In genomic region chr5:24741172-24741885, GRCm38 (mm10) we compare ENCODE assay signal across 15 mouse cellular contexts. TPM values are rescaled to one million over a fixed set of nuclear protein-coding genes. Genes with fewer than 3 reads are reported as not detected.
DNase-seq lines count a peak whose midpoint lies in the region; ATAC-seq and TF ChIP-seq lines count a peak whose summit lies in the region.
"Had no signal": no experiment of that assay in that cellular context is flagged by ENCODE, and none has a peak within 500 bp of the region (broad histone marks: within the 10 kb centered on the region; RNA-seq: fewer than 3 reads in every experiment).

No protein-coding gene starts in this region.

- WGBS in intestine, embryonic 14.5 days = 49% methylated on average over 15 of the region's 15 CpGs
- 66% methylated on average over 15 of the region's 15 CpGs for WGBS in intestine, postnatal 0 days
- 81% methylated on average over 15 of the region's 15 CpGs for WGBS in neural tube, embryonic 15.5 days
- WGBS in stomach, embryonic 16.5 days = 50% methylated on average over 15 of the region's 15 CpGs

- H3K9ac ChIP-seq in intestine, embryonic 14.5 days (ENCODE audit: low read length) = no peak overlapping the region
- H3K9ac ChIP-seq in intestine, postnatal 0 days (ENCODE audit: low read depth, low read length) = no peak overlapping the region
- H3K9ac ChIP-seq in neural tube, embryonic 15.5 days (replicated peaks) = no peak overlapping the region
- H3K9ac ChIP-seq in stomach, embryonic 16.5 days (ENCODE audit: low read length) = no peak overlapping the region
- H3K9ac ChIP-seq: hindbrain, embryonic 15.5 days had no signal

- H3K4me2 ChIP-seq in intestine, embryonic 14.5 days (ENCODE audit: low read length) = no peak overlapping the region
- no peak overlapping the region for H3K4me2 ChIP-seq in intestine, postnatal 0 days (replicated peaks; ENCODE audit: low read depth)
- H3K4me2 ChIP-seq in neural tube, embryonic 15.5 days = no peak overlapping the region
- no peak overlapping the region for H3K4me2 ChIP-seq in stomach, embryonic 16.5 days (ENCODE audit: low read depth, low read length)
- H3K4me2 ChIP-seq: hindbrain, embryonic 15.5 days had no signal

- no peaks in the 10 kb centered on the region for H3K36me3 ChIP-seq in intestine, embryonic 14.5 days (ENCODE audit: control insufficient read depth, insufficient read depth, low read length)
- no peaks in the 10 kb centered on the region for H3K36me3 ChIP-seq in intestine, postnatal 0 days (ENCODE audit: control insufficient read depth, insufficient read depth)
- no peaks in the 10 kb centered on the region for H3K36me3 ChIP-seq in neural tube, embryonic 15.5 days
- no peaks in the 10 kb centered on the region for H3K36me3 ChIP-seq in stomach, embryonic 16.5 days (ENCODE audit: control insufficient read depth, insufficient read depth, low read length)
- H3K36me3 ChIP-seq: hindbrain, embryonic 15.5 days had no signal

- no peaks in the 10 kb centered on the region for H3K9me3 ChIP-seq in intestine, embryonic 14.5 days (ENCODE audit: control insufficient read depth, low read length)
- H3K9me3 ChIP-seq in intestine, postnatal 0 days (ENCODE audit: control insufficient read depth) = no peaks in the 10 kb centered on the region
- no peaks in the 10 kb centered on the region for H3K9me3 ChIP-seq in neural tube, embryonic 15.5 days (replicated peaks)
- H3K9me3 ChIP-seq in stomach, embryonic 16.5 days (replicated peaks; ENCODE audit: control insufficient read depth, low read length) = no peaks in the 10 kb centered on the region
- H3K9me3 ChIP-seq: hindbrain, embryonic 15.5 days had no signal

- peak; percentile 61 for DNase-seq in embryo, embryonic 11 days
- DNase-seq in embryo, embryonic 9.5 days (ENCODE audit: extremely low spot score) = no peak
- DNase-seq in intestine, embryonic 14.5 days (ENCODE audit: low spot score) = no peak
- peak; percentile 31 for DNase-seq in neural tube, embryonic 10.5 days (ENCODE audit: extremely low spot score, low spot score)
- DNase-seq: adrenal gland, postnatal 10 days; lung, postnatal 10 days; thymus, postnatal 25 days had no signal

- ATAC-seq in intestine, embryonic 14.5 days (replicated peaks; ENCODE audit: low FRiP score, low TSS enrichment, low read depth) = peak; percentile 89
- ATAC-seq in intestine, postnatal 0 days = no peak
- no peak for ATAC-seq in neural tube, embryonic 15.5 days (ENCODE audit: low FRiP score)
- peak; percentile 79; the same call in 1 of the 2 replicates for ATAC-seq in stomach, embryonic 16.5 days (ENCODE audit: insufficient read depth, low FRiP score)
- ATAC-seq in megakaryocyte progenitor cell, adult 5-6 weeks (replicated peaks; ENCODE audit: poor library complexity) = no peak

- peak overlapping the region; percentile 67 for H3K27ac ChIP-seq in intestine, embryonic 14.5 days (ENCODE audit: low read depth)
- no peak overlapping the region for H3K27ac ChIP-seq in intestine, postnatal 0 days (ENCODE audit: low read depth, low read length)
- no peak overlapping the region for H3K27ac ChIP-seq in neural tube, embryonic 15.5 days (replicated peaks)
- H3K27ac ChIP-seq in stomach, embryonic 16.5 days (ENCODE audit: low read length) = peak overlapping the region; percentile 48; the same call in 1 of the 2 replicates
- H3K27ac ChIP-seq: hindbrain, embryonic 15.5 days; layer of hippocampus, adult 2 months had no signal

- no peak for TF ChIP-seq CTCF in intestine, postnatal 0 days (IDR thresholded peaks at IDR 0.05; ENCODE audit: low read depth)

- H3K4me1 ChIP-seq in intestine, embryonic 14.5 days (replicated peaks; ENCODE audit: control insufficient read depth, insufficient read depth, low read length) = peaks cover 25% of the 10 kb centered on the region
- no peaks in the 10 kb centered on the region for H3K4me1 ChIP-seq in intestine, postnatal 0 days (replicated peaks; ENCODE audit: control insufficient read depth, insufficient read depth, low read length)
- H3K4me1 ChIP-seq in neural tube, embryonic 15.5 days = no peaks in the 10 kb centered on the region
- H3K4me1 ChIP-seq in stomach, embryonic 16.5 days (ENCODE audit: control insufficient read depth, insufficient read depth, low read length) = peaks cover 13% of the 10 kb centered on the region
- H3K4me1 ChIP-seq: hindbrain, embryonic 15.5 days had no signal

- H3K27me3 ChIP-seq in intestine, embryonic 14.5 days (replicated peaks; ENCODE audit: control insufficient read depth, insufficient read depth, low read length) = no peaks in the 10 kb centered on the region
- no peaks in the 10 kb centered on the region for H3K27me3 ChIP-seq in intestine, postnatal 0 days (replicated peaks; ENCODE audit: control insufficient read depth, insufficient read depth, low read length)
- no peaks in the 10 kb centered on the region for H3K27me3 ChIP-seq in neural tube, embryonic 15.5 days (replicated peaks)
- no peaks in the 10 kb centered on the region for H3K27me3 ChIP-seq in stomach, embryonic 16.5 days (ENCODE audit: control insufficient read depth, insufficient read depth, low read length)
- H3K27me3 ChIP-seq: hindbrain, embryonic 15.5 days had no signal

- no peak overlapping the region for H3K4me3 ChIP-seq in intestine, embryonic 14.5 days (ENCODE audit: low read depth, low read length)
- H3K4me3 ChIP-seq in intestine, postnatal 0 days (ENCODE audit: low read depth, low read length) = no peak overlapping the region
- H3K4me3 ChIP-seq in neural tube, embryonic 15.5 days (replicated peaks) = no peak overlapping the region
- H3K4me3 ChIP-seq in stomach, embryonic 16.5 days (replicated peaks; ENCODE audit: low read length) = no peak overlapping the region
- H3K4me3 ChIP-seq: hindbrain, embryonic 15.5 days; layer of hippocampus, adult 2 months had no signal

RNA-seq across cellular contexts. Expression of gene Wdr86, which starts 10.8 kb away (rescaled TPM):
- polyA plus RNA-seq in intestine, embryonic 14.5 days (2014; fragmentation: Nextera tagmentation; extraction: Ambion mirVana) = 17.6 and 18.7 TPM in 2 replicates
- polyA plus RNA-seq in intestine, postnatal 0 days (2015; fragmentation: Nextera tagmentation; extraction: Ambion mirVana) = 2.7 and 2.9 TPM in 2 replicates
- 4.1 and 5.2 TPM in 2 replicates for polyA plus RNA-seq in neural tube, embryonic 15.5 days (2015; fragmentation: Nextera tagmentation; extraction: Ambion mirVana)
- polyA plus RNA-seq in stomach, embryonic 16.5 days (2015; fragmentation: Nextera tagmentation; extraction: Ambion mirVana) = 8.1 TPM in 2 replicates
- total RNA-seq in megakaryocyte progenitor cell, adult 5-6 weeks (2015) = 0.07 and 0.64 TPM in 2 replicates
- 0.95 TPM in 1 of 2 replicates, not detected in the other for total RNA-seq in megakaryocyte progenitor cell, adult 5-6 weeks (2017)

RNA-seq across cellular contexts. Expression of gene Crygn, which starts 16.5 kb away (rescaled TPM):
- 1.3 and 2.3 TPM in 2 replicates for polyA plus RNA-seq in intestine, embryonic 14.5 days (2014; fragmentation: Nextera tagmentation; extraction: Ambion mirVana)
- polyA plus RNA-seq in intestine, postnatal 0 days (2015; fragmentation: Nextera tagmentation; extraction: Ambion mirVana) = 7.3 and 8.1 TPM in 2 replicates
- polyA plus RNA-seq in neural tube, embryonic 15.5 days (2015; fragmentation: Nextera tagmentation; extraction: Ambion mirVana) = 1.5 and 2.0 TPM in 2 replicates
- polyA plus RNA-seq in stomach, embryonic 16.5 days (2015; fragmentation: Nextera tagmentation; extraction: Ambion mirVana) = 2.7 and 2.9 TPM in 2 replicates
- total RNA-seq in megakaryocyte progenitor cell, adult 5-6 weeks (2015) = not detected in 2 replicates
- total RNA-seq in megakaryocyte progenitor cell, adult 5-6 weeks (2017) = not detected in 2 replicates
- total RNA-seq: adrenal gland, postnatal 10 days; granulocyte monocyte progenitor cell, adult 5-6 weeks; layer of hippocampus, adult 2 months; left cerebral cortex, postnatal 14 days had no signal

RNA-seq across cellular contexts. Expression of gene Nub1, which starts 56.0 kb away (rescaled TPM):
- polyA plus RNA-seq in intestine, embryonic 14.5 days (2014; fragmentation: Nextera tagmentation; extraction: Ambion mirVana) = 34.0 and 36.6 TPM in 2 replicates
- polyA plus RNA-seq in intestine, postnatal 0 days (2015; fragmentation: Nextera tagmentation; extraction: Ambion mirVana) = 18.0 and 19.4 TPM in 2 replicates
- polyA plus RNA-seq in neural tube, embryonic 15.5 days (2015; fragmentation: Nextera tagmentation; extraction: Ambion mirVana) = 45.6 and 47.5 TPM in 2 replicates
- polyA plus RNA-seq in stomach, embryonic 16.5 days (2015; fragmentation: Nextera tagmentation; extraction: Ambion mirVana) = 31.9 and 32.0 TPM in 2 replicates
- 21.6 and 26.5 TPM in 2 replicates for total RNA-seq in megakaryocyte progenitor cell, adult 5-6 weeks (2015)
- 33.2 and 40.2 TPM in 2 replicates for total RNA-seq in megakaryocyte progenitor cell, adult 5-6 weeks (2017)

Comparison
In these comparisons a context has a peak if more than half of its experiments do, and no peak if none do; other contexts are left out.
1. DNase-seq: peak in embryo, embryonic 11 days (single experiment) and neural tube, embryonic 10.5 days (single experiment); none in embryo, embryonic 9.5 days (single experiment) and intestine, embryonic 14.5 days (single experiment).
2. ATAC-seq: peak in intestine, embryonic 14.5 days (single experiment) and stomach, embryonic 16.5 days (single experiment); none in intestine, postnatal 0 days (single experiment), neural tube, embryonic 15.5 days (single experiment) and megakaryocyte progenitor cell, adult 5-6 weeks (single experiment).
3. H3K27ac ChIP-seq: peak in intestine, embryonic 14.5 days (single experiment) and stomach, embryonic 16.5 days (single experiment); none in intestine, postnatal 0 days (single experiment) and neural tube, embryonic 15.5 days (single experiment).